Mouse (Mus musculus) megakaryocyte, embryonic 14.5 days (primary cell): Measurements from ENCODE around the gene Tbxa2r.

Experiments used
- FLI1 ChIP-seq: IDR thresholded peaks from 2 replicates; pipeline ENCODE4 v1.6.1; 2012; ENCODE audit warnings: low read length, inconsistent platforms, mixed read lengths
- GATA1 ChIP-seq: IDR thresholded peaks from 3 replicates; pipeline ENCODE4 v1.6.1; 2012; ENCODE audit warnings: mixed read lengths, low read length, inconsistent platforms, borderline replicate concordance

- TF ChIP-seq GATA1 (no peak), FLI1 (no peak)
Observed at GRCm38 (mm10) chr10:81313581-81313980, 14.9 kb upstream of the Tbxa2r start.
